Mouse (Mus musculus) CD4-positive, CD25-positive, alpha-beta regulatory T cell, adult 9 weeks (primary cell): Measurements from ENCODE around the gene Vmn1r65. TPM values are rescaled to one million over a fixed set of nuclear protein-coding genes. Genes with fewer than 3 reads are reported as not detected.

Experiments used
- polyA plus RNA-seq: library from polyadenylated mRNA; unstranded; fragments of 100-300 nt; shearing (Covaris generic); gene quantifications from one replicate; pipeline ENCODE4 v1.2.1, GENCODE M21; 2017

The Vmn1r65 gene
- not detected for polyA plus RNA-seq

GRCm38 (mm10) chr7:6010910-6011309 lies at the start of gene Vmn1r65:
Gene Vmn1r65, minus strand, starts transcription at chr7:6011010.

GRCm38 (mm10) chr7:6044861-6045260 lies 34.1 kb upstream of the Vmn1r65 start, which contains the start of gene Nlrp4c:
Gene Nlrp4c, plus strand, starts transcription at chr7:6045161.

Other genes with a start within 250 kb of the Vmn1r65 start
- gene Vmn1r63, start 205.6 kb downstream of the Vmn1r65 start, polyA plus RNA-seq: not detected
- not detected for gene Vmn1r64, start 126.5 kb downstream of the Vmn1r65 start, polyA plus RNA-seq
- gene Nlrp4c, start 34.2 kb upstream of the Vmn1r65 start, polyA plus RNA-seq: not detected
- gene Zfp787, start 145.0 kb upstream of the Vmn1r65 start, polyA plus RNA-seq: 25.3 TPM
- 5.0 TPM for gene Zfp444, start 161.2 kb upstream of the Vmn1r65 start, polyA plus RNA-seq
- not detected for gene Galp, start 186.1 kb upstream of the Vmn1r65 start, polyA plus RNA-seq
- not detected for gene Zscan5b, start 211.3 kb upstream of the Vmn1r65 start, polyA plus RNA-seq
- not detected for gene Epp13, start 241.7 kb upstream of the Vmn1r65 start, polyA plus RNA-seq